9 mouse cellular contexts compared by ENCODE assay signal in the genomic region with DNA sequence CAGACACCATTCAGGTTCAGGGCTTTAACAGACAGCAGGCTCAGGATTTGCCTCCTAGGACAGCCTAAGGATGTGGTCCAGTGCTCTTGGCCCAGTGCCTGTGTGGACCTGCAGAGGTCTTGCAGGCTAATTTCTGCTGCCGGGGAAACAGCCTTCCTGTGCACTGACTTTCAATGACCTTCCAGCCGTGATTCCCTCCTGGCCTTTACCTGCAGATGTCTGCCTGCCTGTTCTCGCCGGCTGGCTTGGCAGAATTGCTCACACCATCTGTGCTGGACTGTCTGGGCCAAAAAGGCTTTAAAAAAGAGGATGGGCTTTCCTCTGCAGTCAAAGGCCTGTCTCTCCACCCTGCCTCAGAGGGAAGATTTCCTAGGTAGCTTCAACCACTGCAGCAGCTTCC.
DNase-seq lines count a peak whose midpoint lies in the region; ATAC-seq and TF ChIP-seq lines count a peak whose summit lies in the region.
"Had no signal": no experiment of that assay in that cellular context is flagged by ENCODE, and none has a peak within 500 bp of the region (broad histone marks: within the 10 kb centered on the region; RNA-seq: fewer than 3 reads in every experiment).

No protein-coding gene starts in this region.

- 61% methylated on average over 4 of the region's 4 CpGs for WGBS in liver, postnatal 0 days (ENCODE audit: insufficient replicate concordance)
- WGBS in hindbrain, embryonic 16.5 days, result 24% methylated on average over 4 of the region's 4 CpGs
- WGBS in midbrain, embryonic 14.5 days, result 30% methylated on average over 4 of the region's 4 CpGs

- TF ChIP-seq CTCF in liver, postnatal 0 days (IDR thresholded peaks at IDR 0.05; ENCODE audit: low read depth), result no peak

- TF ChIP-seq EP300 in liver, postnatal 0 days (IDR thresholded peaks at IDR 0.05; ENCODE audit: low read depth), result no peak

- no peaks in the 10 kb centered on the region for H3K9me3 ChIP-seq in liver, postnatal 0 days (ENCODE audit: low read length)
- H3K9me3 ChIP-seq in hindbrain, embryonic 16.5 days (ENCODE audit: control insufficient read depth, low read length), result no peaks in the 10 kb centered on the region
- H3K9me3 ChIP-seq in midbrain, embryonic 14.5 days (ENCODE audit: control insufficient read depth, low read length), result no peaks in the 10 kb centered on the region
- H3K9me3 ChIP-seq: limb, embryonic 12.5 days had no signal

- no peaks in the 10 kb centered on the region for H3K36me3 ChIP-seq in liver, postnatal 0 days (replicated peaks; ENCODE audit: insufficient read depth, low read length)
- no peaks in the 10 kb centered on the region for H3K36me3 ChIP-seq in hindbrain, embryonic 16.5 days (ENCODE audit: control insufficient read depth, insufficient read depth, low read length)
- no peaks in the 10 kb centered on the region for H3K36me3 ChIP-seq in midbrain, embryonic 14.5 days (ENCODE audit: control insufficient read depth, insufficient read depth, low read length)
- H3K36me3 ChIP-seq: limb, embryonic 12.5 days had no signal

- no peak overlapping the region for H3K4me2 ChIP-seq in liver, postnatal 0 days (ENCODE audit: low read depth, low read length)
- no peak overlapping the region for H3K4me2 ChIP-seq in hindbrain, embryonic 16.5 days (ENCODE audit: low read length)
- no peak overlapping the region for H3K4me2 ChIP-seq in midbrain, embryonic 14.5 days (ENCODE audit: low read length)
- H3K4me2 ChIP-seq: limb, embryonic 12.5 days had no signal

- no peak overlapping the region for H3K4me3 ChIP-seq in liver, postnatal 0 days (ENCODE audit: low read depth, low read length)
- H3K4me3 ChIP-seq in hindbrain, embryonic 16.5 days (ENCODE audit: low read length), result no peak overlapping the region
- H3K4me3 ChIP-seq in midbrain, embryonic 14.5 days (replicated peaks; ENCODE audit: low read depth, low read length), result no peak overlapping the region
- H3K4me3 ChIP-seq: limb, embryonic 12.5 days had no signal

- no peak overlapping the region for H3K27ac ChIP-seq in liver, postnatal 0 days (ENCODE audit: low read depth)
- no peak overlapping the region for H3K27ac ChIP-seq in hindbrain, embryonic 16.5 days (ENCODE audit: low read depth, low read length)
- H3K27ac ChIP-seq in midbrain, embryonic 14.5 days (replicated peaks; ENCODE audit: low read depth, low read length), result 0 out of 2 replicates have a peak overlapping the region, but pooled peaks have one; percentile 10
- H3K27ac ChIP-seq: limb, embryonic 12.5 days had no signal

- no peak for ATAC-seq in liver, postnatal 0 days
- ATAC-seq in hindbrain, embryonic 16.5 days, result peak; percentile 96
- ATAC-seq in midbrain, embryonic 14.5 days (ENCODE audit: low FRiP score, low TSS enrichment), result peak; percentile 31; the same call in 1 of the 2 replicates
- no peak for ATAC-seq in monocyte, adult 5-6 weeks (replicated peaks; ENCODE audit: insufficient number of reproducible peaks, low FRiP score, low TSS enrichment, poor library complexity, severe bottlenecking)

- H3K9ac ChIP-seq in liver, postnatal 0 days (replicated peaks), result no peak overlapping the region
- 0 out of 2 replicates have a peak overlapping the region, but pooled peaks have one; percentile 1 for H3K9ac ChIP-seq in hindbrain, embryonic 16.5 days (ENCODE audit: low read depth, low read length)
- H3K9ac ChIP-seq in midbrain, embryonic 14.5 days (replicated peaks; ENCODE audit: low read length), result no peak overlapping the region
- H3K9ac ChIP-seq: limb, embryonic 12.5 days had no signal

- no peaks in the 10 kb centered on the region for H3K4me1 ChIP-seq in liver, postnatal 0 days (ENCODE audit: insufficient read depth)
- H3K4me1 ChIP-seq in hindbrain, embryonic 16.5 days (ENCODE audit: control insufficient read depth, insufficient read depth, low read depth, low read length), result peaks cover 2% of the 10 kb centered on the region; the same call in 1 of the 2 replicates
- H3K4me1 ChIP-seq in midbrain, embryonic 14.5 days (ENCODE audit: control insufficient read depth, insufficient read depth, low read length), result peaks cover 5% of the 10 kb centered on the region; the same call in 1 of the 2 replicates

- H3K27me3 ChIP-seq in liver, postnatal 0 days (ENCODE audit: insufficient read depth, low read length), result no peaks in the 10 kb centered on the region
- no peaks in the 10 kb centered on the region for H3K27me3 ChIP-seq in hindbrain, embryonic 16.5 days (replicated peaks; ENCODE audit: control insufficient read depth, insufficient read depth, low read length)
- H3K27me3 ChIP-seq in midbrain, embryonic 14.5 days (ENCODE audit: control insufficient read depth, insufficient read depth, low read length), result no peaks in the 10 kb centered on the region
- H3K27me3 ChIP-seq: limb, embryonic 12.5 days had no signal

- peak; percentile 5 for DNase-seq in liver
- no peak for DNase-seq in liver, postnatal 0 days
- DNase-seq in cerebellum, postnatal 14 days, result peak; percentile 81 to 83
- DNase-seq in midbrain, embryonic 14.5 days, result peak; percentile 53
- DNase-seq in frontal cortex, postnatal 10 days (ENCODE audit: low spot score in 2 of 2), result no peak
- DNase-seq: heart, adult 11 months had no signal

Comparison
In these comparisons a context has a peak if more than half of its experiments do, and no peak if none do; other contexts are left out.
1. DNase-seq: peak in liver (single experiment), cerebellum, postnatal 14 days (2 of 2) and midbrain, embryonic 14.5 days (single experiment); none in liver, postnatal 0 days (single experiment) and frontal cortex, postnatal 10 days (0 of 2).
2. ATAC-seq: peak in hindbrain, embryonic 16.5 days (single experiment) and midbrain, embryonic 14.5 days (single experiment); none in liver, postnatal 0 days (single experiment) and monocyte, adult 5-6 weeks (single experiment).